Comparison of ENCODE assay signal across 8 mouse cellular contexts in the genomic region with DNA sequence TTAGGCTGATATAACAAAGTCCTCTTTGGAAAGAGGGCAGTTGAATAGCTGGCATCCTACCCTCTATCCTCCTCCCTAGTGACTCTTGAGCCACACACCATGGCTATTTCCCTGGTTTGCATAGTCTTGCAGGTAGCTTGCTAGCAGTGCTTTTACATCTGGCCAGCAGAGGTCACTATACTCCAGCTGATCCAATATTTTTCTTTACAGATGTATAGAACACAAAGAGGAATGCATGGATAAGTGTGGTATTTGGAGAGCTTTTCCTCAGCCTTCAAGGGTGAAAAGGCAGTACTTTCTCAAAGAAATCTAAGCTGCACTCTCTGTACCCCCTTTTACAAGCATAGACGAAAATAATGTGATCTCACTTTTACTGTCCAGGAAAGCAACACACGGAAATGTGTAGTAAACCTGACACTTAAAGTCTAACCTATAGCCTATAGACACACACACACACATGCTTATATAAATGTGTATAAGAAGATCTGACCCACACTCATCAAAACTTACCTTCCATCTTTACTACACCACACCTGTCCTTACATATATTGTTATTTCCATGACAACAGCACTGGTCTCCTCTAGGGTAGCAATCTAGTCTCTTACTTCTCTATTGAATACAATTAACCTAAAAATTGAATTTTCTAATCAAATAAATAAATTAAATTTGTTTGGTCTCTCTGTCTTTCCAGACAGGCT.
DNase-seq lines count a peak whose midpoint lies in the region; ATAC-seq and TF ChIP-seq lines count a peak whose summit lies in the region.

No protein-coding gene starts in this region.

- no peak overlapping the region for H3K4me2 ChIP-seq in embryonic facial prominence, embryonic 13.5 days
- H3K4me2 ChIP-seq in hindbrain, postnatal 0 days (ENCODE audit: low read depth, low read length): no peak overlapping the region
- no peak overlapping the region for H3K4me2 ChIP-seq in midbrain, embryonic 14.5 days (ENCODE audit: low read length)
- no peak overlapping the region for H3K4me2 ChIP-seq in stomach, embryonic 16.5 days (ENCODE audit: low read depth, low read length)

- no peaks in the 10 kb centered on the region for H3K36me3 ChIP-seq in heart, adult 2 months (ENCODE audit: control insufficient read depth, insufficient read depth, low read length)
- H3K36me3 ChIP-seq in embryonic facial prominence, embryonic 13.5 days: no peaks in the 10 kb centered on the region
- no peaks in the 10 kb centered on the region for H3K36me3 ChIP-seq in hindbrain, postnatal 0 days (ENCODE audit: insufficient read depth, low read length)
- no peaks in the 10 kb centered on the region for H3K36me3 ChIP-seq in midbrain, embryonic 14.5 days (ENCODE audit: control insufficient read depth, insufficient read depth, low read length)
- no peaks in the 10 kb centered on the region for H3K36me3 ChIP-seq in stomach, embryonic 16.5 days (ENCODE audit: control insufficient read depth, insufficient read depth, low read length)

- no peaks in the 10 kb centered on the region for H3K4me1 ChIP-seq in heart, adult 2 months (ENCODE audit: control insufficient read depth, insufficient read depth, low read length)
- H3K4me1 ChIP-seq in bone marrow, adult 2 months (ENCODE audit: control insufficient read depth, insufficient read depth, low read length): no peaks in the 10 kb centered on the region; the same call in 1 of the 2 replicates
- no peaks in the 10 kb centered on the region for H3K4me1 ChIP-seq in embryonic facial prominence, embryonic 13.5 days
- no peaks in the 10 kb centered on the region for H3K4me1 ChIP-seq in hindbrain, postnatal 0 days (ENCODE audit: insufficient read depth, low read length)
- no peaks in the 10 kb centered on the region for H3K4me1 ChIP-seq in midbrain, embryonic 14.5 days (ENCODE audit: control insufficient read depth, insufficient read depth, low read length)
- H3K4me1 ChIP-seq in stomach, embryonic 16.5 days (ENCODE audit: control insufficient read depth, insufficient read depth, low read length): no peaks in the 10 kb centered on the region

- TF ChIP-seq POLR2A in heart, adult 2 months (IDR thresholded peaks at IDR 0.05; ENCODE audit: insufficient read depth, low read depth, low read length): no peak
- TF ChIP-seq POLR2A in bone marrow, adult 2 months (IDR thresholded peaks at IDR 0.05; ENCODE audit: borderline replicate concordance, control insufficient read depth, low read depth, low read length): no peak

- intact Hi-C loops in heart, adult 2 months (cut with DNase I): loop anchor here (2.0 to 5.0 kb wide), 3 partner anchors 239 to 539 kb away; no protein-coding TSS in a partner anchor
- intact Hi-C loops in left cerebral cortex, postnatal 4 days (cut with DNase I): loop anchor here (2.0 to 5.0 kb wide), 2 partner anchors 240 to 454 kb away; no protein-coding TSS in a partner anchor

- peak in 1 of 2 experiments; percentile 20 for DNase-seq in heart, adult 2 months
- no peak for DNase-seq in heart, adult 9 months (ENCODE audit: low spot score in 2 of 2)
- DNase-seq in hindbrain, postnatal 0 days (ENCODE audit: low spot score): peak; percentile 88
- peak; percentile 55 for DNase-seq in left cerebral cortex, postnatal 4 days
- DNase-seq in midbrain, embryonic 14.5 days: peak; percentile 92

- no peaks in the 10 kb centered on the region for H3K9me3 ChIP-seq in embryonic facial prominence, embryonic 13.5 days
- H3K9me3 ChIP-seq in hindbrain, postnatal 0 days (ENCODE audit: low read length): no peaks in the 10 kb centered on the region
- no peaks in the 10 kb centered on the region for H3K9me3 ChIP-seq in midbrain, embryonic 14.5 days (ENCODE audit: control insufficient read depth, low read length)
- H3K9me3 ChIP-seq in stomach, embryonic 16.5 days (replicated peaks; ENCODE audit: control insufficient read depth, low read length): no peaks in the 10 kb centered on the region

- H3K79me2 ChIP-seq in heart, adult 2 months (replicated peaks; ENCODE audit: control insufficient read depth, insufficient read depth, low read length): no peaks in the 10 kb centered on the region

- no peak overlapping the region for H3K9ac ChIP-seq in heart, adult 2 months (ENCODE audit: low read depth, low read length)
- no peak overlapping the region for H3K9ac ChIP-seq in embryonic facial prominence, embryonic 13.5 days
- no peak overlapping the region for H3K9ac ChIP-seq in hindbrain, postnatal 0 days (replicated peaks; ENCODE audit: low read length)
- H3K9ac ChIP-seq in midbrain, embryonic 14.5 days (replicated peaks; ENCODE audit: low read length): no peak overlapping the region
- H3K9ac ChIP-seq in stomach, embryonic 16.5 days (ENCODE audit: low read length): no peak overlapping the region

- H3K27me3 ChIP-seq in heart, adult 2 months (ENCODE audit: control insufficient read depth, insufficient read depth, low read length): no peaks in the 10 kb centered on the region
- no peaks in the 10 kb centered on the region for H3K27me3 ChIP-seq in embryonic facial prominence, embryonic 13.5 days
- no peaks in the 10 kb centered on the region for H3K27me3 ChIP-seq in hindbrain, postnatal 0 days (ENCODE audit: insufficient read depth, low read length)
- H3K27me3 ChIP-seq in midbrain, embryonic 14.5 days (ENCODE audit: control insufficient read depth, insufficient read depth, low read length): no peaks in the 10 kb centered on the region
- H3K27me3 ChIP-seq in stomach, embryonic 16.5 days (ENCODE audit: control insufficient read depth, insufficient read depth, low read length): no peaks in the 10 kb centered on the region

- no peak overlapping the region for H3K4me3 ChIP-seq in heart, adult 2 months
- no peak overlapping the region for H3K4me3 ChIP-seq in bone marrow, adult 2 months (replicated peaks; ENCODE audit: control insufficient read depth, low read depth, low read length)
- H3K4me3 ChIP-seq in embryonic facial prominence, embryonic 13.5 days: no peak overlapping the region
- no peak overlapping the region for H3K4me3 ChIP-seq in hindbrain, postnatal 0 days (ENCODE audit: low read length)
- H3K4me3 ChIP-seq in midbrain, embryonic 14.5 days (replicated peaks; ENCODE audit: low read depth, low read length): no peak overlapping the region
- no peak overlapping the region for H3K4me3 ChIP-seq in stomach, embryonic 16.5 days (replicated peaks; ENCODE audit: low read length)

- TF ChIP-seq EP300 in heart, adult 2 months (IDR thresholded peaks at IDR 0.05; ENCODE audit: insufficient read depth, low read depth, low read length): no peak

- peak; percentile 92 for TF ChIP-seq CTCF in heart, adult 2 months (IDR thresholded peaks at IDR 0.05)
- peak; percentile 29; the same call in 1 of the 2 replicates for TF ChIP-seq CTCF in bone marrow, adult 2 months (IDR thresholded peaks at IDR 0.05; ENCODE audit: control insufficient read depth, insufficient read depth, low read length)
- peak; percentile 88 for TF ChIP-seq CTCF in hindbrain, postnatal 0 days (IDR thresholded peaks at IDR 0.05; ENCODE audit: low read depth)

- 57% methylated on average over 2 of the region's 2 CpGs for whole genome bisulfite sequencing in heart, adult 2 months
- 62% methylated on average over 2 of the region's 2 CpGs for WGBS in bone marrow, adult 2 months
- 48% methylated on average over 2 of the region's 2 CpGs for WGBS in embryonic facial prominence, embryonic 13.5 days
- 64% methylated on average over 2 of the region's 2 CpGs for WGBS in hindbrain, postnatal 0 days
- WGBS in midbrain, embryonic 14.5 days: 62% methylated on average over 2 of the region's 2 CpGs
- WGBS in stomach, embryonic 16.5 days: 34% methylated on average over 2 of the region's 2 CpGs

- H3K27ac ChIP-seq in heart, adult 2 months: no peak overlapping the region
- H3K27ac ChIP-seq in bone marrow, adult 2 months (ENCODE audit: control insufficient read depth, insufficient read depth, low read depth, low read length, poor library complexity): no peak overlapping the region
- H3K27ac ChIP-seq in embryonic facial prominence, embryonic 13.5 days: no peak overlapping the region
- H3K27ac ChIP-seq in hindbrain, postnatal 0 days: no peak overlapping the region
- H3K27ac ChIP-seq in midbrain, embryonic 14.5 days (replicated peaks; ENCODE audit: low read depth, low read length): no peak overlapping the region
- H3K27ac ChIP-seq in stomach, embryonic 16.5 days (ENCODE audit: low read length): no peak overlapping the region

- ATAC-seq in embryonic facial prominence, embryonic 13.5 days (ENCODE audit: insufficient number of reproducible peaks, insufficient read depth, low FRiP score, low TSS enrichment, low read depth): peak; percentile 53; the same call in 1 of the 2 replicates
- peak; percentile 83 for ATAC-seq in hindbrain, postnatal 0 days
- peak; percentile 64; the same call in 1 of the 2 replicates for ATAC-seq in midbrain, embryonic 14.5 days (ENCODE audit: low FRiP score, low TSS enrichment)
- ATAC-seq in stomach, embryonic 16.5 days (ENCODE audit: insufficient read depth, low FRiP score): peak; percentile 50; the same call in 1 of the 2 replicates

Comparison
In these comparisons a context has a peak if more than half of its experiments do, and no peak if none do; other contexts are left out.
1. DNase-seq: peak in hindbrain, postnatal 0 days (single experiment), left cerebral cortex, postnatal 4 days (single experiment) and midbrain, embryonic 14.5 days (single experiment); none in heart, adult 9 months (0 of 2).
2. CTCF ChIP-seq: peak in every context shown above with its lines; median percentile 92 in heart, adult 2 months; 88 in hindbrain, postnatal 0 days; 29 in bone marrow, adult 2 months.
3. Peak in every context shown above with its lines, with median percentiles within 50 percentile points of each other: ATAC-seq.